ENCODE assay signal across 23 mouse cellular contexts in genomic region chr17:42583029-42583331, GRCm38 (mm10). TPM values are rescaled to one million over a fixed set of nuclear protein-coding genes. Genes with fewer than 3 reads are reported as not detected.
DNase-seq lines count a peak whose midpoint lies in the region; ATAC-seq and TF ChIP-seq lines count a peak whose summit lies in the region.
"Had no signal": no experiment of that assay in that cellular context is flagged by ENCODE, and none has a peak within 500 bp of the region (broad histone marks: within the 10 kb centered on the region; RNA-seq: fewer than 3 reads in every experiment).

No protein-coding gene starts in this region.

- H3K4me3 ChIP-seq in forebrain, embryonic 14.5 days (ENCODE audit: low read depth, low read length), result no peak overlapping the region
- no peak overlapping the region for H3K4me3 ChIP-seq in forebrain, embryonic 11.5 days (ENCODE audit: low read depth, low read length)
- no peak overlapping the region for H3K4me3 ChIP-seq in hindbrain, embryonic 15.5 days
- no peak overlapping the region for H3K4me3 ChIP-seq in hindbrain, embryonic 12.5 days
- no peak overlapping the region for H3K4me3 ChIP-seq in neural tube, embryonic 14.5 days (ENCODE audit: low read depth, low read length)
- no peak overlapping the region for H3K4me3 ChIP-seq in stomach, postnatal 0 days (ENCODE audit: low read depth, low read length)
- H3K4me3 ChIP-seq: embryonic facial prominence, embryonic 15.5 days; erythroblast, embryonic 14.5 days; forebrain, embryonic 10.5 days; heart, adult 2 months; heart, embryonic 15.5 days had no signal

- H3K9ac ChIP-seq in forebrain, embryonic 14.5 days (ENCODE audit: low read length), result no peak overlapping the region
- H3K9ac ChIP-seq in forebrain, embryonic 11.5 days (ENCODE audit: low read length), result no peak overlapping the region
- no peak overlapping the region for H3K9ac ChIP-seq in hindbrain, embryonic 15.5 days
- H3K9ac ChIP-seq in hindbrain, embryonic 12.5 days, result no peak overlapping the region
- no peak overlapping the region for H3K9ac ChIP-seq in neural tube, embryonic 14.5 days (replicated peaks; ENCODE audit: low read depth, low read length)
- no peak overlapping the region for H3K9ac ChIP-seq in stomach, postnatal 0 days (ENCODE audit: low read length)
- H3K9ac ChIP-seq: embryonic facial prominence, embryonic 15.5 days; heart, embryonic 15.5 days had no signal

- DNase-seq in forebrain, embryonic 14.5 days (ENCODE audit: low spot score), result no peak
- DNase-seq in forebrain, embryonic 11.5 days (ENCODE audit: low spot score), result no peak
- DNase-seq in neural tube, embryonic 10.5 days (ENCODE audit: extremely low spot score, low spot score), result no peak
- no peak for DNase-seq in stomach, postnatal 0 days (ENCODE audit: low spot score)
- DNase-seq: adrenal gland, postnatal 10 days; cerebellum, adult 11 months; cerebellum, adult 8-10 months; cerebellum, postnatal 14 days; embryo, embryonic 11 days; gastrocnemius, postnatal 10 days; heart, adult 2 months; heart, postnatal 14 days had no signal

- no peak overlapping the region for H3K4me2 ChIP-seq in forebrain, embryonic 14.5 days (ENCODE audit: low read length)
- no peak overlapping the region for H3K4me2 ChIP-seq in forebrain, embryonic 11.5 days (ENCODE audit: low read depth, low read length, severe bottlenecking)
- H3K4me2 ChIP-seq in hindbrain, embryonic 15.5 days, result no peak overlapping the region
- H3K4me2 ChIP-seq in hindbrain, embryonic 12.5 days (replicated peaks), result no peak overlapping the region
- H3K4me2 ChIP-seq in neural tube, embryonic 14.5 days (ENCODE audit: low read depth, low read length), result no peak overlapping the region
- H3K4me2 ChIP-seq in stomach, postnatal 0 days (replicated peaks; ENCODE audit: low read depth), result no peak overlapping the region
- H3K4me2 ChIP-seq: embryonic facial prominence, embryonic 15.5 days; heart, embryonic 11.5 days; heart, embryonic 15.5 days had no signal

- no peaks in the 10 kb centered on the region for H3K9me3 ChIP-seq in forebrain, embryonic 14.5 days (replicated peaks; ENCODE audit: control insufficient read depth, low read length)
- no peaks in the 10 kb centered on the region for H3K9me3 ChIP-seq in forebrain, embryonic 11.5 days (ENCODE audit: control insufficient read depth, low read length)
- H3K9me3 ChIP-seq in hindbrain, embryonic 15.5 days, result no peaks in the 10 kb centered on the region
- no peaks in the 10 kb centered on the region for H3K9me3 ChIP-seq in hindbrain, embryonic 12.5 days (replicated peaks)
- no peaks in the 10 kb centered on the region for H3K9me3 ChIP-seq in neural tube, embryonic 14.5 days (ENCODE audit: control insufficient read depth, low read length)
- no peaks in the 10 kb centered on the region for H3K9me3 ChIP-seq in stomach, postnatal 0 days (ENCODE audit: control insufficient read depth, low read length)
- H3K9me3 ChIP-seq: embryonic facial prominence, embryonic 15.5 days; forebrain, embryonic 10.5 days; heart, embryonic 15.5 days had no signal

- 0 out of 2 replicates have a peak, but pooled peaks cover 4% of the 10 kb centered on the region for H3K4me1 ChIP-seq in forebrain, embryonic 14.5 days (ENCODE audit: control insufficient read depth, insufficient read depth, low read length)
- no peaks in the 10 kb centered on the region for H3K4me1 ChIP-seq in forebrain, embryonic 11.5 days (replicated peaks; ENCODE audit: control insufficient read depth, insufficient read depth, low read length)
- no peaks in the 10 kb centered on the region for H3K4me1 ChIP-seq in hindbrain, embryonic 15.5 days (replicated peaks)
- H3K4me1 ChIP-seq in hindbrain, embryonic 12.5 days, result no peaks in the 10 kb centered on the region
- no peaks in the 10 kb centered on the region for H3K4me1 ChIP-seq in neural tube, embryonic 14.5 days (ENCODE audit: control insufficient read depth, insufficient read depth, low read length)
- H3K4me1 ChIP-seq in stomach, postnatal 0 days (replicated peaks; ENCODE audit: control insufficient read depth, insufficient read depth), result no peaks in the 10 kb centered on the region
- H3K4me1 ChIP-seq: embryonic facial prominence, embryonic 15.5 days; heart, embryonic 15.5 days had no signal

- no peak overlapping the region for H3K27ac ChIP-seq in forebrain, embryonic 14.5 days (ENCODE audit: low read depth, low read length)
- H3K27ac ChIP-seq in forebrain, embryonic 11.5 days (ENCODE audit: low read depth, low read length), result no peak overlapping the region
- no peak overlapping the region for H3K27ac ChIP-seq in hindbrain, embryonic 15.5 days (replicated peaks)
- H3K27ac ChIP-seq in hindbrain, embryonic 12.5 days, result no peak overlapping the region
- no peak overlapping the region for H3K27ac ChIP-seq in neural tube, embryonic 14.5 days (ENCODE audit: low read depth, low read length)
- H3K27ac ChIP-seq in stomach, postnatal 0 days (replicated peaks), result no peak overlapping the region
- H3K27ac ChIP-seq: embryonic facial prominence, embryonic 15.5 days; forebrain, embryonic 10.5 days; heart, adult 2 months; heart, embryonic 15.5 days had no signal

- no peaks in the 10 kb centered on the region for H3K36me3 ChIP-seq in forebrain, embryonic 14.5 days (ENCODE audit: control insufficient read depth, insufficient read depth, low read length)
- H3K36me3 ChIP-seq in forebrain, embryonic 11.5 days (ENCODE audit: control insufficient read depth, insufficient read depth, low read length), result no peaks in the 10 kb centered on the region
- no peaks in the 10 kb centered on the region for H3K36me3 ChIP-seq in hindbrain, embryonic 15.5 days
- H3K36me3 ChIP-seq in hindbrain, embryonic 12.5 days, result no peaks in the 10 kb centered on the region
- H3K36me3 ChIP-seq in neural tube, embryonic 14.5 days (ENCODE audit: control insufficient read depth, insufficient read depth, low read length), result no peaks in the 10 kb centered on the region
- H3K36me3 ChIP-seq in stomach, postnatal 0 days (ENCODE audit: control insufficient read depth, insufficient read depth, low read length), result no peaks in the 10 kb centered on the region
- H3K36me3 ChIP-seq: embryonic facial prominence, embryonic 15.5 days; forebrain, embryonic 10.5 days; heart, embryonic 15.5 days had no signal

- H3K27me3 ChIP-seq in forebrain, embryonic 14.5 days (replicated peaks; ENCODE audit: control insufficient read depth, insufficient read depth, low read length), result no peaks in the 10 kb centered on the region
- H3K27me3 ChIP-seq in forebrain, embryonic 11.5 days (ENCODE audit: control insufficient read depth, insufficient read depth, low read length), result no peaks in the 10 kb centered on the region
- H3K27me3 ChIP-seq in hindbrain, embryonic 15.5 days, result no peaks in the 10 kb centered on the region
- H3K27me3 ChIP-seq in hindbrain, embryonic 12.5 days, result no peaks in the 10 kb centered on the region
- no peaks in the 10 kb centered on the region for H3K27me3 ChIP-seq in neural tube, embryonic 14.5 days (ENCODE audit: control insufficient read depth, insufficient read depth, low read length)
- no peaks in the 10 kb centered on the region for H3K27me3 ChIP-seq in stomach, postnatal 0 days (ENCODE audit: control insufficient read depth, insufficient read depth, low read length)
- H3K27me3 ChIP-seq: embryonic facial prominence, embryonic 15.5 days; heart, embryonic 15.5 days had no signal

- no peak for TF ChIP-seq EP300 in stomach, postnatal 0 days (optimal IDR thresholded peaks at IDR 0.05)

- 0 out of 2 replicates have a peak, but pooled peaks have one; percentile 2 for ATAC-seq in forebrain, embryonic 14.5 days
- ATAC-seq in forebrain, embryonic 11.5 days (replicated peaks; ENCODE audit: low FRiP score), result no peak
- ATAC-seq in hindbrain, embryonic 15.5 days (ENCODE audit: low FRiP score, low read depth), result peak; percentile 51; the same call in 1 of the 2 replicates
- ATAC-seq in hindbrain, embryonic 12.5 days (ENCODE audit: low FRiP score), result no peak
- peak; percentile 24; the same call in 1 of the 2 replicates for ATAC-seq in neural tube, embryonic 14.5 days (ENCODE audit: low read depth)
- ATAC-seq in stomach, postnatal 0 days (ENCODE audit: low FRiP score, low TSS enrichment), result no peak

- TF ChIP-seq CTCF in stomach, postnatal 0 days (IDR thresholded peaks at IDR 0.05; ENCODE audit: low read depth), result no peak

- WGBS in forebrain, embryonic 14.5 days, result 84% methylated on average over 2 of the region's 2 CpGs
- WGBS in forebrain, embryonic 11.5 days, result 96% methylated on average over 2 of the region's 2 CpGs
- 66% methylated on average over 2 of the region's 2 CpGs for WGBS in hindbrain, embryonic 15.5 days
- WGBS in hindbrain, embryonic 12.5 days, result 79% methylated on average over 2 of the region's 2 CpGs
- WGBS in neural tube, embryonic 14.5 days, result 74% methylated on average over 2 of the region's 2 CpGs
- WGBS in stomach, postnatal 0 days, result 64% methylated on average over 2 of the region's 2 CpGs

RNA-seq across cellular contexts. Expression of gene Opn5, which starts 28.2 kb away (rescaled TPM):
- not detected in 2 replicates for polyA plus RNA-seq in forebrain, embryonic 14.5 days (2014; fragmentation: Nextera tagmentation; extraction: Ambion mirVana)
- polyA plus RNA-seq in forebrain, embryonic 11.5 days (2014; fragmentation: Nextera tagmentation; extraction: Ambion mirVana), result not detected in 2 replicates
- polyA plus RNA-seq in hindbrain, embryonic 15.5 days (2015; fragmentation: Nextera tagmentation; extraction: Ambion mirVana), result 0.13 and 0.32 TPM in 2 replicates
- polyA plus RNA-seq in hindbrain, embryonic 12.5 days (2016; fragmentation: Nextera tagmentation; extraction: Ambion mirVana), result 0.12 TPM in 1 of 2 replicates, not detected in the other
- polyA plus RNA-seq in neural tube, embryonic 14.5 days (2014; fragmentation: Nextera tagmentation; extraction: Ambion mirVana), result 0.13 and 0.18 TPM in 2 replicates
- polyA plus RNA-seq in stomach, postnatal 0 days (2015; fragmentation: Nextera tagmentation; extraction: Ambion mirVana), result not detected in 2 replicates
- polyA plus RNA-seq: C2C12; embryonic facial prominence, embryonic 11.5 days; embryonic facial prominence, embryonic 15.5 days; erythroblast, embryonic 14.5 days; forebrain, embryonic 10.5 days; heart, adult 2 months; heart, embryonic 11.5 days; heart, embryonic 15.5 days; intestine, embryonic 14.5 days had no signal

Comparison
In these comparisons a context has a peak if more than half of its experiments do, and no peak if none do; other contexts are left out.
1. ATAC-seq: peak in forebrain, embryonic 14.5 days (single experiment), hindbrain, embryonic 15.5 days (single experiment) and neural tube, embryonic 14.5 days (single experiment); none in forebrain, embryonic 11.5 days (single experiment), hindbrain, embryonic 12.5 days (single experiment) and stomach, postnatal 0 days (single experiment).